24 mouse cellular contexts compared by ENCODE assay signal in the genomic region with DNA sequence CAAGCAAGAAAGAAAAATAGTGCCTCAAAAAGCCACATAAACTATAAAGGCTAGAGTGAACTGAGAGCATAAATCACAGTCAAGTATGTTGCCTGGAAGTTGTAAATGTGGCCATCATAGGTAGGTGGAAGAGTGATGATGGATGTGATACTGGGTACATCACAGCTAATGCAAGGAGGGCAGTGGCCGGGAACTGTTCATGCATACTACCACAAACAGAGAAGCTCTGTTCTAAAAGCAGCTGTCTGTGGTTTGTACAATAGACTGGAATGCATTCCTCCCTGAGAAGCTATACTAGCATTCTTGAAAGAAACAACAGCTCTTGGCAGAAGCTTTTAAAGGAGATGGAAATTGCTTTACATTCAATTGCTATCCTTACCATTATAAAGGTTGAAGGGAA.
A peak's percentile ranks its signal among the peaks of the same experiment; 100 is the strongest.
DNase-seq lines count a peak whose midpoint lies in the region; ATAC-seq lines count a peak whose summit lies in the region.
"Had no signal": no experiment of that assay in that cellular context is flagged by ENCODE, and none has a peak within 500 bp of the region (broad histone marks: within the 10 kb centered on the region; RNA-seq: fewer than 3 reads in every experiment).

No protein-coding gene starts in this region.

- no peaks in the 10 kb centered on the region for H3K27me3 ChIP-seq in kidney, embryonic 14.5 days (ENCODE audit: control insufficient read depth, insufficient read depth, low read length)
- H3K27me3 ChIP-seq: embryonic facial prominence, embryonic 15.5 days; hindbrain, embryonic 13.5 days; intestine, embryonic 15.5 days had no signal

- H3K36me3 ChIP-seq in kidney, embryonic 14.5 days (ENCODE audit: control insufficient read depth, insufficient read depth, low read length) = no peaks in the 10 kb centered on the region
- H3K36me3 ChIP-seq: embryonic facial prominence, embryonic 15.5 days; forebrain, embryonic 10.5 days; G1E; heart, embryonic 10.5 days; hindbrain, embryonic 13.5 days; intestine, embryonic 15.5 days had no signal

- H3K4me3 ChIP-seq in kidney, embryonic 14.5 days (ENCODE audit: low read length) = no peak overlapping the region
- H3K4me3 ChIP-seq: embryonic facial prominence, embryonic 15.5 days; erythroblast, embryonic 14.5 days; forebrain, embryonic 10.5 days; heart, embryonic 10.5 days; hindbrain, embryonic 13.5 days; intestine, embryonic 15.5 days had no signal

- intact Hi-C loops in left cerebral cortex, postnatal 4 days (cut with DNase I) = no loop called here

- H3K9me3 ChIP-seq in kidney, embryonic 14.5 days (ENCODE audit: control insufficient read depth, low read length) = no peaks in the 10 kb centered on the region
- H3K9me3 ChIP-seq: embryonic facial prominence, embryonic 15.5 days; forebrain, embryonic 10.5 days; G1E; heart, embryonic 10.5 days; hindbrain, embryonic 13.5 days; intestine, embryonic 15.5 days had no signal

- H3K4me2 ChIP-seq in kidney, embryonic 14.5 days (replicated peaks; ENCODE audit: low read depth, low read length) = no peak overlapping the region
- H3K4me2 ChIP-seq: embryonic facial prominence, embryonic 15.5 days; hindbrain, embryonic 13.5 days; intestine, embryonic 15.5 days had no signal

- WGBS in kidney, embryonic 14.5 days = 17% methylated on average over 1 of the region's 1 CpGs

- ATAC-seq in kidney, embryonic 14.5 days (ENCODE audit: low FRiP score, low TSS enrichment) = peak; percentile 32; the same call in 1 of the 2 replicates
- ATAC-seq: CD4-positive, CD25-positive, alpha-beta regulatory T cell, adult 4 months; forebrain, embryonic 14.5 days; intestine, embryonic 15.5 days had no signal

- DNase-seq in kidney, postnatal 25 days = no peak
- DNase-seq in retina, postnatal 1 day = peak; percentile 20
- no peak for DNase-seq in retina, embryonic 14.5 days (ENCODE audit: low spot score)
- peak; percentile 24 for DNase-seq in ZHBTc4 (ENCODE audit: low read depth, low spot score)
- DNase-seq in left cerebral cortex, postnatal 4 days = no peak
- DNase-seq in cerebellum, adult 18-20 months = no peak
- DNase-seq: adrenal gland, adult 2 months; adrenal gland, postnatal 25 days; cerebellum, adult 8-10 months; cerebellum, postnatal 14 days; gastrocnemius, postnatal 36 days; heart, adult 18-20 months; heart, postnatal 10 days; heart, postnatal 4 days had no signal

- no peaks in the 10 kb centered on the region for H3K4me1 ChIP-seq in kidney, embryonic 14.5 days (ENCODE audit: control insufficient read depth, insufficient read depth, low read length)
- H3K4me1 ChIP-seq: embryonic facial prominence, embryonic 15.5 days; forebrain, embryonic 10.5 days; heart, embryonic 10.5 days; hindbrain, embryonic 13.5 days; intestine, embryonic 15.5 days had no signal

- no peak overlapping the region for H3K27ac ChIP-seq in kidney, embryonic 14.5 days (ENCODE audit: low read depth, low read length)
- H3K27ac ChIP-seq: embryonic facial prominence, embryonic 15.5 days; forebrain, embryonic 10.5 days; heart, embryonic 10.5 days; hindbrain, embryonic 13.5 days; intestine, embryonic 15.5 days had no signal

- no peak overlapping the region for H3K9ac ChIP-seq in kidney, embryonic 14.5 days (ENCODE audit: low read depth, low read length)
- H3K9ac ChIP-seq: embryonic facial prominence, embryonic 15.5 days; hindbrain, embryonic 13.5 days; intestine, embryonic 15.5 days had no signal

Comparison
In these comparisons a context has a peak if more than half of its experiments do, and no peak if none do; other contexts are left out.
1. DNase-seq: peak in retina, postnatal 1 day (single experiment) and ZHBTc4 (single experiment); none in kidney, postnatal 25 days (0 of 2), retina, embryonic 14.5 days (single experiment), left cerebral cortex, postnatal 4 days (single experiment) and cerebellum, adult 18-20 months (0 of 2).